Mouse (Mus musculus): ENCODE data around the gene Immp2l.

Gene Immp2l

DNA sequence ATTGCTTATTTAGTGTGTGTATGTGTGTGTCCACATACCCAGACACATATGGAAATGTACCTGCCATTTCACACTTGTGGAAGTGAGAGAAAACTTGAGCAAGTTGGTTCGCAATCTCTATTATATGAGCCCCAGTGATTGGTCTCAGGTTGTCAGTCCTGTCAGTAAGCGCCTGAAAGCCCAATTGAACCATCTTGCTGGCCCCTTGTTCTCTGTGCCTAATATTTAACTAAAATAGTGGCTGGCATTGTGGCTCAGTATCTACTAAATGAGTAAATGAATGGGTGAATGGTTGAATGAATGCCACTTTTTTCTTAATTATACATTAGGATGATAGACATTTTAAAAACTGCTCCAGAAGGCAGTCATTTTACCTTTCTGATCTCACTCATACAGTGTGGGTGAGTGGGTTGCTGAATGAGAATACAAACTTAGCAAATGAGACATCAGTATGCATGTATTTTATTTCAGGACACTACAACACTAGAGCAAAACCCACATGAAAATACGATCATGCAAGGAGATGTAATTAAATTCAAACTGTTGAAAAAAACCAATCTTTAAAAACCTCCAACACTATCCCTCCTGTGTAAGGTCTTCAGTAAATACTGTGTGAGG is 444.6 kb downstream of the Immp2l start:
- DNase-seq: no peak

DNA sequence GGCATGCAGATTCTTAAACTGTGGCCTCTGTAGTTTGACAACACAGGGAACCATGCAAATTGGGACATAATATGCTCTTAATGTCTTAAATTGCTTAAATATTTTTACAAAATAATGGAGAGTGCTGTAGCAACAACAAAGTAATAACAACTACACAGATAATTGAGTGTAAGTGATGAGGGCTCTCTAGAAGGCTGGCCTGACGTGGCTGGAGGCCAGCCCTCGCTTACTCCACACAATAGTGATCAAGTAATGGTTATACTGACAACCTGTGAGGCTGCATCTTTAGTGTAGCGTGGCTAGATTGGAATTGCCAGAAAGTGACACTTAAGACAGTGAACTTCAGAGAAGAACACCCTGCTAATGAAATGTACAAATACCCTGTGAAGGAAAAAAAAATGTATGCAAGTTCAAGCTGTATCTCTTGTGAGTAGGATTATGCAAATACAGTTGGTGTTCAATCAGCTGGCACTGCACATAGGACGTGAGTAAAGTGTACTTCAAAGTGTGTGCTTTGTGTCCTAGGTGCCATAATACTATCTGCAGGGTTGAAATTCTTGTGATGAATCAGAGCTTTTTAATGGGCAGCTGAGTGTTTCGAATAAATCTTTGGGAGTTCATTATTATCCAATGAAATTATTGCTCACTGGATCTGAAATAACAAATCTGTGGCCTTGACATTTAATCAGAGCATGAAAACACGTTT is 445.4 kb downstream of the Immp2l start:
- DNase-seq: no peak

DNA sequence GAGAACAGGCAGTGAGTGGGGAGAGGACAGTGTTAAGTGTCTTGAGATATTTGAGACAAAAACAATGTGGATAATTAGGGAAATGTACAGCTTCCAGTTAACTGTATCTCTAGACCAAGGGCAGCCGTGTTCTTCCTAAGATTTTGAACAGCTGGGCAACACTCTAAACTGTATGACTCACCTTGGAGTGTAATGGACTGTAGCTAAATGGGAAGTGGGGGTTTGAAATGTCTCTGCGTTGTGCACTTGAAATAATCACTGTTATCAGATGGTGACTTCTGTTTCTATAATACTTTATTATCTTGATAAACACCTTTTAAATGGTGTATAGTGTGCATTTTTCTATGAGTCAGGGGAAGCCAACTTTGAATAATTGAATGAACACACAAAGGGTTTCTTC is 457.6 kb downstream of the Immp2l start:
- DNase-seq: no peak

DNA sequence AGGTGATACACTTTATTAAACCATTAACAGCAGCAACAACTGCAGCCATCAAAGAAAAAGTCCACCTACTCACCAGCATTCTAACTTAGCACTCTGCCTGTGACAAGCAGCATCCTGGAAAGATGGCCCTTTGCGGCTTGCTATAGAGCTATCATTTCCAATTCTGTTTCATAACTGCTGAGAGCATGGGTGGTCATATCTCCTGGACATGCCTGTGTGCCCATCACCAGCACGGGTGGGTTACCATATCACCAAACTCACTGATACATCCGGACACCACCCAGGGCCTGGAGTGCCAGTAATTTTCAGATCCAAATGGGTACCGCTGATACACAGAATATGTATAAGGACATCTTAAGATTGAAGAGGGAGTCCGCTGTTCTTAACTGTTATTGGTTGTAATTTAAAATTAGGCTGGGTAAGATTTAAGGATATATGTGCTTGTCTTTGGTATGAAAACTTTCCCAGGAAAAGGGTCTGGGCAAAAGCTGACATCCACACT is 459.3 kb downstream of the Immp2l start:
- no peak for DNase-seq

DNA sequence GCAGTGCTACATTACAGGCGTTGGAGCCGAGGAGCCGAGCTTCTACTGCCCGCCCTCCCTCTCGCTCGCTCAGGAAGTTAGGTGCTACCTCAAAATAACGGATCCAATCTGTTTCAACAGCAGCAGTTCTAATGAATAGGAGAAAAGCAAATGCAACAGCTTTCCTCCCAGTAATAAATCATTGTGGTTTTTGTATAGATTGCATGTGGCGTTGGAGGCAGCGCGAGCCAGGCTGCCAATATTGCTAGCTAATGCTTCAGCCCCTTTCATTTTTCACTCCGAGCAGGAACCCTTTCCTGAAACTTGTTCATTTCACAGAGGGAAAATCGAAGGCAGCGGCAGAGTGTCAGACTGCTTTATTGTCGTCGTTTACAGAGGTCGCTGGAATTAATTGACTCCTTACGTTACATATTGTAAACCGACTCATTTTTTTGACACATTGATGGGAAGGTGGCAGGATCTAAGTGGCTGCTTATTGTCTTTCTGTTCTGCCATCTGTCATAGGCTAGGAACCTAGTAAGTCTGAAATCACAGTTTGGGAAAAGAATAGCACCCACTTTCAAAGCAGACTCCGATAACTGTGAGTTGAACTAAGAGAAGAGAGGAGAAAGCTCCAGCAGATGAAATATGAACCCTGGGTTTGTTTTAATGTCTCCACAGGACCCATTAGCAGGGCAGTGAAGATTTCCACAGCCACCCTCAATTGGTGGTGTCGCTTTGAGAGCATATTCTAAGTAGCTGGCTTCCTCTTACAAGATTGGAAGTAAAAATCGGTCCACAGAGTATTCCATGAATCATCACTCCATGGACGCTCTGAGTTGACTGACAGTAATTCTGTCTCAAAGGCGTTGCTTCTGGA is 459.9 kb downstream of the Immp2l start:
- peak in 1 of 2 experiments; percentile 3 for DNase-seq

DNA sequence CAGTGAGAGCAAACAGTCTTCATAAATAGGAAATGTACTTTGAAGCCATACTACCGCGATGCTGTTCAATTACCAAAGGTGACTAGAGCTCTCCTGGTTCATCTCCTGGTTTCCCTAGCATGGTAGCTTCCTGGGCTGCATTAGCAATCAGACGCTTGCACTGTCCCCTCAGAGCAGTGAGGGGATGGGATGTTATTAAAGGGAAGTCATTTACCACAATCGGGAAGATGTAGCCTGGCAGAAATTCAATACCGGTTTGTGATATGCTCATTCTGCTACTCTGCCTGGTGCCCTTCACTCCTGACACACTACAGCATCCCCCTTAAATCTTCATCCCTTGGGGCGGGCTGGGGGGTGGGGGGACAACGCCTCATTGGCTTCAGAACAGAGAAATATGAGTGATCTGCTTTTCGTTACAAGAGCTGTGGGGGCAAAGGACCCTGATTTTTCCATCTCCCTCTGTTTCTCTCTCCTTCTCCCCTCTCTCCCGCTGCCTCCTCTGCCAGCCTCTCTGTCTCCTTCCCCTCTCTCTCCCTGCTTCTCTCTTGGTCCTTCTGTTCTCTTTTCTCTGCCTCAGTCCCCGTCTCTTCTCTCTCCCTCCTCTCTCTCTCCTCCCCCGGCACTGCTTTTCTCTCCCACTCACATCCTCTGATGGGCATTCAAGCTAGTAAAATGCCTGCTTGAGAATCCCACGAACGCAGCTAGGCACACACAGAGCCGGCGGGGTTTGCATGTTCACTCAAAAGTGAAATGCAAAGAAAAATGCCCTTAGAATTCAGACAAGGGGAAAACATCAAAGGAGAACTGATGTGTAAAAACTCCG is 461.0 kb downstream of the Immp2l start:
- peak in 1 of 2 experiments; percentile 3 for DNase-seq

DNA sequence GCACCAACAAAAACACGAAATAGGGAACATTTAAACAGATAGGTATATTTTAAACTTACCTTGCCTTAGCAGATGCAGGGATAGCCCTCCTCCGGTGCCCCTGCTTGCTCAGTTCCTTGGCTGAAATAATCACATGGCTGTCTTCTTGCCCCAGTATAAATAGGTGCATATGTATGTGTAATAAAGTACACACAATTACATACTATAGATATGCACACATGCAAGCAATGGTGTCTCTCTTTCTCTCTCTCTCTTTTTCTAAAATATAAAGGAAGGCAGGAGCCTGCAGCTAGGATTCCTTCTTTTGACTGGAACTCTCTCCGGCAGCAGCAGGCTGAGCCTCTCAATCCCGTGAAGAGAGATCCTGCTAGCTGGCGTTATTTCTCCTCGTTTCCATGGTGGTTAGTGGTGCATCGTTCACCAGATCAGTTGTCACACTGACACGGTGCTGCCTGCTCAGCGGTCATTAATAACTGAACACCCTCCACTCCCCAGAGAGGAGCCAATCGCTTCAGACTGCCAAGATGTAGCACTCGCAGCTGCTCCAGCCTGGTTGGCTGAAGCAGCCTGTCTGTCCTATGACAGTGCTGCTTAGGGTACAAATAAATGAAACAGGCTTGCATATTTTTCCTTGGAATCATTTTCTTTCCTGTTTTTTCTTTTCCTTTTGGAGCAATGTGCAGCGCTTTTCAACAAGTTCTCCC is 461.8 kb downstream of the Immp2l start:
- DNase-seq: peak; percentile 37 to 41

DNA sequence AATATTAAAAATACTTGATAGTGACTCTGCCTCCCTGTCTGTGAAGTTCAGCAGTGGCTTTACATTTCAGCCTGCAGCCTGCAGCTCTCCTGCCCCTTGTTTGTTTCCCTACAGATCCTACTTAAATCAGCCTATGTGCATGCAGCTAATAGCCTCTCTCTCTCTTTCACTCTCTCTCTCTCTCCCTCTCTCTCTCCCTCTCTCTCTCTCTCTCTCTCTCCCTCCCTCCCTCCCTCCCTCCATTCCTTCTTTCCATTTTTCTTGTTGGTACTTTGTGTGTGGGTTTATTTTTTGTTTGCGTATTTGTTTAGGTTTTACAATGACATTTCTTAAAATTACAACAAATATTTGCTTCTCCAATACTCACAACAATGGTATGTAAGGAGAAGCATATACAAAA is 462.4 kb downstream of the Immp2l start, which contains the start of gene Lrrn3:
Gene Lrrn3, minus strand, starts transcription at position 101 of the 400 bp plus-strand sequence.
- DNase-seq: no peak

DNA sequence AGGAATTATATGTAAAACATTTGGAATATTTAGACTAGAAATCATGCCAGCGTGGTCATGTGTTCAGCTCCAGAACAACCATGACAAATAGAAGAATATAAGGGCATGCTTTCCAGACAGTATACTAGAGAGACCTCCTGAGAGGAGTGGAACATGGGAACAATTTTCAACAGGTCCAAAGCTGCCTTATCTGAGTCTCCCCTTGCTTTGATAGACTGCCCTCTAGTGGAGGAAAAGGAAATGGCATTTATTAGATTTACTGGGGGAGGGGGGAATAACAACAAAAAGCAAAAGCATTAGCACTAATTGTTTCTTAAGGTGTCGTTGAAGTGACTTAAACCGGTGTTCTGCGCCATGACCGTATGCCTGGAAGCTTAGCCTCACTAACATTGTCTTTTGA is 463.1 kb downstream of the Immp2l start:
- peak in 1 of 2 experiments; percentile 28 for DNase-seq

DNA sequence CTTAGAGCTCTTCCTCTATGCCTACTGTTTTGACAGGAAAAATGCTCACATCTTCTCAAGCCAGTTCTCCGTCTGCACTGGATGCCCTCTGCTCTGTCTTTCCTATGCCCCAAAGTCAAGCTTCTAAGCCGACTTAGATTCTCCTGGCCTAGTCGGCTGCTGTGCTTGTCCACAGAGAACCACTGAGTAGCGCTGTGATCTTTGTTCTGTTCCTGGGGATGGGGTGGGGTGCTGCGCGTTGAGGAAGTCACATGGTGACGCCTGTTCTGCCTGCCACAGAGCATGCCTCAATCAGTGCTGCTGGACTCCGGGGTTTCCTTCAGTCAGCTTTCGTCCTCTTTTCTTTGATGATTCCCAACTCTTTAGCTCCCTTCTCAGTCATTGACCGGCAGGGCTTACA is 470.7 kb downstream of the Immp2l start:
- no peak for DNase-seq

DNA sequence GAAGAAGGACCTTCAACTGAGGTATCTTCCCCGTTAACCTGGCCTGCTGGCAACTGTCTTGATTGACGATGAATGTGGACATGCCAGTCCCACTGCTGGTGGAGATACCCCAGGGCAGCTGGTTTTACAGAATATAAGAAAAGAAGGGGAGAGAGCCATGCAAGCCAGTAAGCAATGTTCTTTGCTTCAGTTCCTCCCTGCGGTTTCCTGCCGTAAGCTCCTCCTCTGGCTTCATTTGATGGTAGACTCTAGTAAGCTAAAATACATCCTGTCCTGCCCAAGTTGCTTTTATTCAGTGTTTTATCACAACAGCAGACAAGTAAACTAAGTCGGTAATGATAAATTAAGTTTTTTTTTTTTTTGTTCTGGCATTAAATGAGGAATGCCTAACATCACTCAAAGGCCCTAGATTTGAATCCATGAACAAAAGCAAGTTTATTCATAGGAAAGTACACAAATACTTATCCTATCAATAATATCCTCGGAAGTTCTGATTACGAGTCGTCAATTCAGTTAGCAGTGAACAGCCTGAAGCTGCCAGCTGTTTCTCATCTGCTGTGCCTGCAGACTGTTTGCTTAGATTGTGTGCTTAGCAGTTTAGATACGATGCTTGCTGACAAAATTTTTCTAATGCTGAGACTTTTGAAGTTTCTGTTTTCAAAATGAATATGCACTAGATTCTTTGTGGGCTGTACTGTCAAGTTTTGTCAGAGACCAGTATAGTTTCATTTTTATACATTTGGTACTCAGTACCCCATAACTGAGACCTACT is 476.3 kb downstream of the Immp2l start:
- no peak for DNase-seq

DNA sequence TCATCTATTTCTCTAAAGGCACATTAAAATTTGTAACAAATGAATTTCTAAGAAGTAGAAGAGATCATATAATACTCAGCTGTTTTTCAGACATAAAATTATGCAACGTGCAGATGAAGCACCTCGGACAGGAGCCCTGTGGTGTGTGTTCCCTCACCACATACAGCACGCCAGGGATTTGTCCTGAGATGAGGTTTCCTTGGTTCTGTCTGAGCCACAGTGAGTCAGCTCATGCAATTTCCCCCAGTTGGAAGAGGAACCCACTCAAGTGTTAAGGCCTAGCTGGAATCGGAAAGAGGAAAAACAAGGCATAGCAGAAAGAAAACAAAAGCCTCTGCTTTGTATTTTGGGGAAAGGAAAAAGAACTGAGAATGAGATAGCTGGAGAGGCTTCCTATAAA is 484.7 kb downstream of the Immp2l start:
- DNase-seq: no peak

DNA sequence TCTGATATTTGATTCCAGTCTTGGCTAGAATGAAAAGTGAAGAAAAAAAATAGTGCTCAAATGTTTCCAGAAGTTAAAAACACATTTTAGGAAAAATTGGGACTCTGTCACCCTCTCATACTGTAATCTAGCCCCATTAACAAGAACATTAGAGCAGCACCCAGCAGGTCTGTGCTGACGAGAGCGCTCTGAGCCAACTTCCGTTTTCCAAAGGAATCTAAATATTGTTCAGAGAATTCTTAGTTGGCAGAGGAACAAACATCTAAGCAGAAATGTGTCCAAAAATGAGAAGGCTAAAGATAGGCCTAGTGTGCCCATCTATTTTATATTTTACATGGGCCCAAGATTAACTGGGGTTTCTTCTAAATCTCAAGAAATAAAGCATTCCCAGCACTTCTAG is 486.7 kb downstream of the Immp2l start:
- no peak for DNase-seq

DNA sequence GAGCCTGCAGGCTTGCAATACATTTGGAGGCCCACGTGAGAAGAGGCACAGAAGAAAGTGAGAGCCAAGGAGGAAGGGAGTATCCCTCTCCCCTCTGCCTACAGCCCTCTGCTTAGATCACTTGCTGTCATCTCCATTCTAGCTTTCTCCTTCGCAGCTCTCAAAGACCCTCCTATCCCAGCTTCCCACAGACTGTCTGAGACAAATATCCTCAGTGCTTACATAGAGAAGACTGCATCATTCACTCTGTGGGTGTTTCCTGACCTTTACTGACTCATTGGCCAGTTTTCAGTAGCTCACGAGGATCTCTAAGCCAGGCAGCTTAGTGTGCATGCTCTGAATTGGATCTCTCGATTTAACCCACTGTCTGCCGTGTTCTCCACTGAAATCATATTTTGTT is 495.0 kb downstream of the Immp2l start:
- no peak for DNase-seq

DNA sequence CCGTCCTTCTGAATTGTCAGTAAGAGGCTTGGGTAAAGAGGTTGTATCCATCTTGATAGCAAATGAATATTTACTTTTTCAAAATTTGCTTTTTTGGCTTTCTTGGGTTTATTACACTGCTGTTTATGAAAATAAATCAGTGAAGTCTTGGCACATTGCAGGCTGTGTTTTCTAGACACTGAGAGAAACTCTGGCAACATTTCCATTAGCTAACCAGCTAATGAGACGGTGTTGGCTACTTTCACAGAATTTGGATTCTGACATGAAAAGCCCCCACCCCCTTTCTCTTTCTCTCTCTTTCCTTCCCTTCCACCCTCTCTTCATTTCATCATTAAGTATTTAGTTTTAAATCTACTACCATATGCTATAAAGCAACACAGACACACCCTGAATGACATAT is 496.4 kb downstream of the Immp2l start:
- no peak for DNase-seq

DNA sequence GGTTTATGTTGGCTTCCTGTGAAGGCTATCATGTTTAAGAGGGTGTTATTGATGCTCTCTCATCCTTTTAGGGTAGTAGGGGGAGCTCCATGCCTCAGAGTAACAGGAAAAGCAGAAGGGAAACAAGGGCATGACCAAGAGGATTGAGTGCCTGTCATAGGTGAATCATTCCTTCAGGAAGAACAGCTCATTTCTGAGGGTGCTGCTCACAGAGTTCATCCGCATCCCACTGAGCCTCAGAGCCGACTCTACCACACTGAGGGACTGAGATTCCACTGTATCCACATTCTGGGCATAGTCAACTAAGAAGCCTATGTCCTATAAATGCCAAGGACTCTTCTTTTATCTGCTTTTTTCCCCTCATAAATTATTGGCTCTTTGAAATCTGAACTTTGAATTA is 497.8 kb downstream of the Immp2l start:
- DNase-seq: no peak

DNA sequence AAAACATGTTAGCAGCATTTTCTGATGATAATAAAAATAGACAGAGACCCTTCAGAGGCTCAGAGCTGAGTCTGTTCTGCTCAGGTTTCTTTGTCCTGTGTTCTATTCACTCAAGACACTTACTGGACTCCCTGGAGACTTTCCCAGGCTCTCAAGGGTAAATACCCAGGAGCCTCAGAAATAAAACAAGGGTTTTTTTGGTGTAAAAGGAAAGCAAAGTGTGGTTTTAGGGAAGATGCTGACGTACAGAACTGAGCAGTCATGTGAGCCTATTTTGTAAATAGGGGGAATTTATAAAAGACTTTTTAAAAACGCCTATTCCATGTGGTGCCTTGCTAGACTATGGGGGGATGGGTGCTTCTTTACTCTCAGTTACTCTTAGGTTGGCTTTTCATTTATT is 502.8 kb downstream of the Immp2l start:
- DNase-seq: no peak

DNA sequence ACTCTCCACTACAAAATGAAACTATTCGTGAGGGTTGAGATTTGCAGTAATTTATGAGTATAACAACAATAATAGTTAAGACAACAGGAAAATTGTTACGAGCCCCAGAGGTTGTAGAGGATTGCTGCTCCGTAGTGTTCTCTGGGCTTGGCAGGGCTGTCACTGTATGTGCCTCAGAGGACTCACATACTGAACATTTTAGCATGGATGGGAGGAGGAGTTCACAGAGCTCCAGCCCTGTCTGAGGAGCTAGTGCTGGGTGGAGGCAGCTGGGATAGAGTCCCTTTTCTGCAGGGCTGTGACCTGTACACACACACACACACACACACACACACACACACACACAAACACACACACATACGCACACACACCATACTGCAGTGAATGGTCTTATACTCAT is 504.5 kb downstream of the Immp2l start:
- DNase-seq: no peak

DNA sequence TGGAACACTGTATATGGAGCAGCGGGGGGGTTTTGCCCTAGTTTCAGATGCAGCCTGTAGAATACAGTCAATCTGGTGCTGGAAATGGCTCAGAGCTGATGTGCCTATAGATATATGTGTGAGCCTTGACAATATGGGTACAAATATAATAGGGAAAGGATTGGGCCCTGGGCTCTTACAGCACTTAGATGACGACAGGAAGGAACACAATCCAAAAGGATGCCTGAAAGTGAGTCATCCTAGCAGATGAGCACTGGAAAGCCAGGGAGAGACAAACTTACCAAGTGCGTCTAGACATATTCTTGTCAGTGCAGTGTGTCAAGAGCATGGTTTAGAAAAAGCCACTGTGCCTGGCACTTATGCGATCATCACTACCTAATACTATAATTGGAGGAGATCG is 516.1 kb downstream of the Immp2l start:
- DNase-seq: no peak

DNA sequence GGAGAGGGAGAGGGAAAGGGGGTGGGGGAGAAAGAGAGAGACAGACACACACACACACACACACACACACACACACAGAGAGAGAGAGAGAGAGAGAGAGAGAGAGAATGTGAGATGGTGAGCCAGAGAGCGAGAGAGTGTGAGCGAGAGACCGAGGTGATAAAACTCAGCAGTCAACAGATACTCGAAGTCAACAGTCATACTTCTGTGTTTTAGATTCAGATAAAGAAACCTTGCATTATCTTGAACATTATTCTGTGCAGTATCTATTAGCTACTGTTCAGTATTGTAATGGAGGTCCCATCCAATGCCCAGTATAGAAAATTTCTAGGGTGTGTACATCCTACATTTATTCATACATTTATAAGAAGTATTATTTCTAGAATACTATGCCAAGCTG is 527.7 kb downstream of the Immp2l start:
- DNase-seq: no peak

DNA sequence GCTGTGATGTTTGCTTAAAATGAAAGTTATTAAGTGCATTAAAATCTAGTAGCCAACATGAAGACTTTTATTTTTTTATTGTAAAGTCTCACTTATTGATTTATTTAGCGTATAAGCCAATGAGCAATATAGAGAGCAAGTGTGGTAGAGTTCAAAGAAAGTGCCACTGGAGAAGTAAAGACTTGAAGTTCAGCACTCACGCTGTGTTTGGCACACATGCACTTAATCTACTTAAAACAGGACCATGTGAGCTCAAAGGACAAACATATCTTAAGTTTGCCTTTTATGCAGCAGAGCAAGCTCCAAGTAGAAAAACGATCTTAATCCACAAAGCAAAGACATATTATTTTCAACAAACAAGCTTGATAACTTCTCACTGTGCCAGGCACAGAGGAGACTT is 533.9 kb downstream of the Immp2l start:
- no peak for DNase-seq

Data from kidney, postnatal 36 days (tissue).